Mouse (Mus musculus): ENCODE measurements around the gene Kif28. TPM values are rescaled to one million over a fixed set of nuclear protein-coding genes. Genes with fewer than 3 reads are reported as not detected.
"Not testable (repeated sequence)": the region's sequence is repeated elsewhere in the genome, so short reads cannot be mapped to it uniquely, and the experiment has no call there.

Kif28 gene
- polyA plus RNA-seq, 1 experiment from 2014 or later, result not detected

- H3K36me3 ChIP-seq (ENCODE audit: insufficient read depth, low read length), result no peaks in the 10 kb centered on the region
- H3K27ac ChIP-seq, result no peak overlapping the region
- H3K4me1 ChIP-seq (replicated peaks; ENCODE audit: insufficient read depth, low read length), result no peaks in the 10 kb centered on the region
- no peak for TF ChIP-seq CTCF (IDR thresholded peaks at IDR 0.05; ENCODE audit: low read depth)
- ATAC-seq (replicated peaks; ENCODE audit: low FRiP score, low read depth) (no peak), DNase-seq (ENCODE audit: low spot score) (no peak)
- H3K9ac ChIP-seq (ENCODE audit: low read depth, low read length), result no peak overlapping the region
- no peaks in the 10 kb centered on the region for H3K9me3 ChIP-seq (replicated peaks; ENCODE audit: low read length)
- H3K4me3 ChIP-seq (replicated peaks; ENCODE audit: low read depth, low read length), result no peak overlapping the region
- WGBS, result 76% methylated on average over 3 of the region's 3 CpGs
- H3K27me3 ChIP-seq (ENCODE audit: insufficient read depth, low read length), result no peaks in the 10 kb centered on the region
- H3K4me2 ChIP-seq (ENCODE audit: low read length), result no peak overlapping the region
These were observed 13.7 kb downstream of the Kif28 start for GRCm38 (mm10) chr1:179731391-179731790.

- H3K36me3 ChIP-seq (ENCODE audit: insufficient read depth, low read length), result no peaks in the 10 kb centered on the region
- no peaks in the 10 kb centered on the region for H3K9me3 ChIP-seq (replicated peaks; ENCODE audit: low read length)
- no peak for DNase-seq (ENCODE audit: low spot score)
- H3K4me1 ChIP-seq (replicated peaks; ENCODE audit: insufficient read depth, low read length), result no peaks in the 10 kb centered on the region
- no peak overlapping the region for H3K9ac ChIP-seq (ENCODE audit: low read depth, low read length)
- 88% methylated on average over 10 of the region's 10 CpGs for WGBS
- no peak overlapping the region for H3K27ac ChIP-seq
- 0 out of 2 replicates have a peak, but pooled peaks have one; percentile 15 for TF ChIP-seq CTCF (IDR thresholded peaks at IDR 0.05; ENCODE audit: low read depth)
- ATAC-seq (replicated peaks; ENCODE audit: low FRiP score, low read depth), result no peak
- no peaks in the 10 kb centered on the region for H3K27me3 ChIP-seq (ENCODE audit: insufficient read depth, low read length)
- no peak overlapping the region for H3K4me3 ChIP-seq (replicated peaks; ENCODE audit: low read depth, low read length)
- no peak overlapping the region for H3K4me2 ChIP-seq (ENCODE audit: low read length)
These were observed 16.4 kb downstream of the Kif28 start for GRCm38 (mm10) chr1:179728661-179729060.

- Histone ChIP-seq H3K4me3 (replicated peaks; ENCODE audit: low read depth, low read length) (no peak overlapping the region), H3K27ac (no peak overlapping the region), H3K36me3 (ENCODE audit: insufficient read depth, low read length) (no peaks in the 10 kb centered on the region), H3K4me2 (ENCODE audit: low read length) (no peak overlapping the region), H3K27me3 (ENCODE audit: insufficient read depth, low read length) (no peaks in the 10 kb centered on the region), H3K4me1 (replicated peaks; ENCODE audit: insufficient read depth, low read length) (no peaks in the 10 kb centered on the region), H3K9me3 (replicated peaks; ENCODE audit: low read length) (no peaks in the 10 kb centered on the region), H3K9ac (ENCODE audit: low read depth, low read length) (no peak overlapping the region)
- 45% methylated on average over 8 of the region's 8 CpGs for WGBS
- TF ChIP-seq CTCF (IDR thresholded peaks at IDR 0.05; ENCODE audit: low read depth), result no peak
- DNase-seq (ENCODE audit: low spot score) (peak; percentile 76), ATAC-seq (replicated peaks; ENCODE audit: low FRiP score, low read depth) (peak; percentile 40; the same call in 1 of the 2 replicates)
These were observed 22.1 kb downstream of the Kif28 start for GRCm38 (mm10) chr1:179722811-179723469.

- 90% methylated on average over 4 of the region's 4 CpGs for WGBS
- H3K9me3 ChIP-seq (replicated peaks; ENCODE audit: low read length), result no peaks in the 10 kb centered on the region
These were observed 29.3 kb downstream of the Kif28 start for GRCm38 (mm10) chr1:179715786-179716185.

GRCm38 (mm10) chr1:179715289-179715688, 29.8 kb downstream of the Kif28 start:
- H3K4me2 ChIP-seq (ENCODE audit: low read length); H3K36me3 ChIP-seq (ENCODE audit: insufficient read depth, low read length); H3K4me1 ChIP-seq (replicated peaks; ENCODE audit: insufficient read depth, low read length); H3K9me3 ChIP-seq (replicated peaks; ENCODE audit: low read length); H3K27me3 ChIP-seq (ENCODE audit: insufficient read depth, low read length); DNase-seq (ENCODE audit: low spot score); H3K9ac ChIP-seq (ENCODE audit: low read depth, low read length); ATAC-seq (replicated peaks; ENCODE audit: low FRiP score, low read depth); H3K27ac ChIP-seq; H3K4me3 ChIP-seq (replicated peaks; ENCODE audit: low read depth, low read length): not testable (repeated sequence)
- WGBS, result 85% methylated on average over 2 of the region's 4 CpGs

More at GRCm38 (mm10) chr1:179715786-179716185, 29.3 kb downstream of the Kif28 start:
- Histone ChIP-seq H3K4me2 (ENCODE audit: low read length) (no peak overlapping the region), H3K27me3 (ENCODE audit: insufficient read depth, low read length) (no peaks in the 10 kb centered on the region), H3K36me3 (ENCODE audit: insufficient read depth, low read length) (no peaks in the 10 kb centered on the region), H3K4me1 (replicated peaks; ENCODE audit: insufficient read depth, low read length) (no peaks in the 10 kb centered on the region), H3K27ac (no peak overlapping the region), H3K9ac (ENCODE audit: low read depth, low read length) (no peak overlapping the region), H3K4me3 (replicated peaks; ENCODE audit: low read depth, low read length) (no peak overlapping the region)
- TF ChIP-seq CTCF (IDR thresholded peaks at IDR 0.05; ENCODE audit: low read depth), result no peak
- ATAC-seq (replicated peaks; ENCODE audit: low FRiP score, low read depth), result no peak
- DNase-seq (ENCODE audit: low spot score), result no peak

GRCm38 (mm10) chr1:179713367-179713766, 31.7 kb downstream of the Kif28 start:
- Histone ChIP-seq H3K4me2 (ENCODE audit: low read length) (no peak overlapping the region), H3K9ac (ENCODE audit: low read depth, low read length) (no peak overlapping the region), H3K27me3 (ENCODE audit: insufficient read depth, low read length) (no peaks in the 10 kb centered on the region), H3K9me3 (replicated peaks; ENCODE audit: low read length) (no peaks in the 10 kb centered on the region), H3K4me1 (replicated peaks; ENCODE audit: insufficient read depth, low read length) (no peaks in the 10 kb centered on the region), H3K4me3 (replicated peaks; ENCODE audit: low read depth, low read length) (no peak overlapping the region), H3K27ac (no peak overlapping the region), H3K36me3 (ENCODE audit: insufficient read depth, low read length) (no peaks in the 10 kb centered on the region)
- ATAC-seq (replicated peaks; ENCODE audit: low FRiP score, low read depth) (no peak), DNase-seq (ENCODE audit: low spot score) (no peak)
- TF ChIP-seq CTCF (IDR thresholded peaks at IDR 0.05; ENCODE audit: low read depth), result no peak
- 87% methylated on average over 3 of the region's 3 CpGs for WGBS

- H3K9ac ChIP-seq (ENCODE audit: low read depth, low read length), result no peak overlapping the region
These were observed 32.4 kb downstream of the Kif28 start for GRCm38 (mm10) chr1:179712658-179713057.

More at GRCm38 (mm10) chr1:179712658-179713057, 32.4 kb downstream of the Kif28 start:
- TF ChIP-seq CTCF (IDR thresholded peaks at IDR 0.05; ENCODE audit: low read depth), result no peak
- WGBS, result 86% methylated on average over 7 of the region's 7 CpGs
- Histone ChIP-seq H3K36me3 (ENCODE audit: insufficient read depth, low read length) (no peaks in the 10 kb centered on the region), H3K9me3 (replicated peaks; ENCODE audit: low read length) (no peaks in the 10 kb centered on the region), H3K27me3 (ENCODE audit: insufficient read depth, low read length) (no peaks in the 10 kb centered on the region), H3K4me3 (replicated peaks; ENCODE audit: low read depth, low read length) (no peak overlapping the region), H3K4me1 (replicated peaks; ENCODE audit: insufficient read depth, low read length) (no peaks in the 10 kb centered on the region), H3K4me2 (ENCODE audit: low read length) (no peak overlapping the region), H3K27ac (no peak overlapping the region)
- ATAC-seq (replicated peaks; ENCODE audit: low FRiP score, low read depth) (no peak), DNase-seq (ENCODE audit: low spot score) (no peak)
